Mouse (Mus musculus) heart, adult 10 weeks (tissue): ENCODE measurements around the gene Rundc3b. TPM values are rescaled to one million over a fixed set of nuclear protein-coding genes. Genes with fewer than 3 reads are reported as not detected.

Experiments used
- polyA plus RNA-seq: library from polyadenylated mRNA; stranded (reverse); fragments of 350-450 nt; fragmentation: Illumina TruSeq; extraction: RNeasy Lipid Tissue Mini Kit (QIAGEN cat#74804); gene quantifications from one replicate; pipeline ENCODE4 v1.2.3, GENCODE M21; 2014; ENCODE audit warnings: low read depth, low replicate concordance

The Rundc3b gene
- 0.45 TPM for polyA plus RNA-seq

GRCm38 (mm10) chr5:8622596-8623231 lies at the start of gene Rundc3b:
Gene Rundc3b, minus strand, starts transcription at chr5:8622952.

DNA sequence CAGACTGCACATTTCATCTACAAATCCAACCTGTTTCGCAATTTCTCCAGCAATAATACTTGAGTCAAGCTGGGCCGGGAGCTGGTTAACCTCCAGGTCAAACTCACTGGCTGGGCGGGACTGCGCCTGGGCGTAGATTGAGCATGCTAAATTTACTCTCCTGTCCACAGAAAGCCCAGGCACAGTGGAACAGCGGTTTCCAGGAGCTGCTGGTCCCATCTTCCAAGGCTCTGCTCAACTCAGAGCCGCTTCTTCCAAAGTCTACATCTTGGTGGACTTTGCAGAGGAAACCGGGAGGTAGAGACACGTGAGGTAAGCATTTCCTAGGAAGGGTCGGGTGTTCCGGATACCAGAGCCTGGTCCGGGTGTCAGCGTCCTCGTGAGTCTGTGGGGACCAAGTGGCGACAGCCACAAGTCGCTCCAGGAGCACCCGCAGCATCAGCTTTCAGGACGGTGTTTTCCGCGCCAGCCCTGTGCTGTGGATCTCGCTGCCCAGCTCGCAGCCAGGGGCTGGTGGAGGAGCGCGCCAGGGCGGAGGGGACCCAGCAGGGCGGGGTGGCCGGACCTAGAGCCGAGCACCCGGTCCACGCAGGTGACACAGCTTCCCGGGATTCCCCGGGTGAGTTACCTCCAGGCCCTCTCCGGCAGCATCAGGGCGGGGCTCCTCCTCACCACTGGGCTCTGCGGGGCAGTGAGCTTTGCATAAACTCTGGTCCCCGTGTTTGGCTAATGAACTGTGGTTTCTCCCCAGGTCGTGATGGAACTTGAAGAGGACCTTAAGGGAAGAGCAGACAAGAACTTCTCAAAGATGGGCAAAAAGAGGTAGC lies 37.4 kb upstream of the Rundc3b start, which contains the start of gene Abcb1a:
TSS of gene Abcb1a (plus strand) at position 167 of the 827 bp plus-strand sequence.

Other genes with a start within 250 kb of the Rundc3b start
- 1.2 TPM for gene Dbf4, start 200.2 kb downstream of the Rundc3b start, polyA plus RNA-seq
- gene Slc25a40, start 200.1 kb downstream of the Rundc3b start, polyA plus RNA-seq: 9.5 TPM
- gene Abcb1a, start 37.1 kb upstream of the Rundc3b start, polyA plus RNA-seq: 15.5 TPM
- gene Abcb1b, start 175.2 kb upstream of the Rundc3b start, polyA plus RNA-seq: 9.0 TPM